10 mouse cellular contexts compared by ENCODE assay signal in genomic region chr14:38991847-38992573, GRCm38 (mm10).
A peak's percentile ranks its signal among the peaks of the same experiment; 100 is the strongest.
DNase-seq lines count a peak whose midpoint lies in the region; ATAC-seq lines count a peak whose summit lies in the region.
"Had no signal": no experiment of that assay in that cellular context is flagged by ENCODE, and none has a peak within 500 bp of the region (broad histone marks: within the 10 kb centered on the region; RNA-seq: fewer than 3 reads in every experiment).

No protein-coding gene starts in this region.

- peak; percentile 59 for DNase-seq in forebrain, embryonic 14.5 days (ENCODE audit: low spot score)
- DNase-seq in forebrain, embryonic 10.5 days (ENCODE audit: extremely low spot score, low spot score), result no peak
- DNase-seq in midbrain, embryonic 11.5 days (ENCODE audit: low spot score, missing footprints), result no peak
- DNase-seq in retina, postnatal 1 day, result peak; percentile 36
- DNase-seq in lung, postnatal 36 days, result no peak
- no peak for DNase-seq in gastrocnemius, postnatal 4 days (ENCODE audit: low spot score in 2 of 2)
- DNase-seq: liver, embryonic 13.5 days had no signal

- WGBS in forebrain, embryonic 14.5 days, result 59% methylated on average over 7 of the region's 7 CpGs
- 84% methylated on average over 7 of the region's 7 CpGs for WGBS in forebrain, embryonic 10.5 days
- WGBS in midbrain, embryonic 13.5 days, result 64% methylated on average over 7 of the region's 7 CpGs
- 79% methylated on average over 7 of the region's 7 CpGs for WGBS in midbrain, embryonic 11.5 days
- WGBS in forebrain, embryonic 16.5 days, result 41% methylated on average over 7 of the region's 7 CpGs

- peak; percentile 70; the same call in 1 of the 2 replicates for ATAC-seq in forebrain, embryonic 14.5 days
- peak; percentile 45; the same call in 1 of the 2 replicates for ATAC-seq in midbrain, embryonic 13.5 days
- ATAC-seq in midbrain, embryonic 11.5 days (ENCODE audit: low FRiP score), result no peak
- peak; percentile 82 for ATAC-seq in forebrain, embryonic 16.5 days

- no peaks in the 10 kb centered on the region for H3K4me1 ChIP-seq in forebrain, embryonic 14.5 days (ENCODE audit: control insufficient read depth, insufficient read depth, low read length)
- H3K4me1 ChIP-seq in forebrain, embryonic 10.5 days, result no peaks in the 10 kb centered on the region
- H3K4me1 ChIP-seq in midbrain, embryonic 13.5 days (replicated peaks), result no peaks in the 10 kb centered on the region; the same call in 1 of the 2 replicates
- no peaks in the 10 kb centered on the region for H3K4me1 ChIP-seq in midbrain, embryonic 11.5 days (ENCODE audit: control insufficient read depth, insufficient read depth, low read length)
- peaks cover 11% of the 10 kb centered on the region for H3K4me1 ChIP-seq in forebrain, embryonic 16.5 days (replicated peaks; ENCODE audit: control insufficient read depth, insufficient read depth, low read length)
- H3K4me1 ChIP-seq: liver, embryonic 13.5 days had no signal

- no peaks in the 10 kb centered on the region for H3K9me3 ChIP-seq in forebrain, embryonic 14.5 days (replicated peaks; ENCODE audit: control insufficient read depth, low read length)
- H3K9me3 ChIP-seq in forebrain, embryonic 10.5 days, result no peaks in the 10 kb centered on the region
- no peaks in the 10 kb centered on the region for H3K9me3 ChIP-seq in midbrain, embryonic 13.5 days
- no peaks in the 10 kb centered on the region for H3K9me3 ChIP-seq in midbrain, embryonic 11.5 days (ENCODE audit: control insufficient read depth, low read length)
- no peaks in the 10 kb centered on the region for H3K9me3 ChIP-seq in forebrain, embryonic 16.5 days (ENCODE audit: control insufficient read depth, low read length)
- H3K9me3 ChIP-seq: liver, embryonic 13.5 days had no signal

- no peak overlapping the region for H3K9ac ChIP-seq in forebrain, embryonic 14.5 days (ENCODE audit: low read length)
- H3K9ac ChIP-seq in midbrain, embryonic 13.5 days (replicated peaks), result no peak overlapping the region
- no peak overlapping the region for H3K9ac ChIP-seq in midbrain, embryonic 11.5 days (ENCODE audit: low read length)
- H3K9ac ChIP-seq in forebrain, embryonic 16.5 days (replicated peaks; ENCODE audit: low read depth, low read length), result no peak overlapping the region
- H3K9ac ChIP-seq: liver, embryonic 13.5 days had no signal

- no peaks in the 10 kb centered on the region for H3K36me3 ChIP-seq in forebrain, embryonic 14.5 days (ENCODE audit: control insufficient read depth, insufficient read depth, low read length)
- no peaks in the 10 kb centered on the region for H3K36me3 ChIP-seq in forebrain, embryonic 10.5 days (replicated peaks)
- no peaks in the 10 kb centered on the region for H3K36me3 ChIP-seq in midbrain, embryonic 13.5 days
- no peaks in the 10 kb centered on the region for H3K36me3 ChIP-seq in midbrain, embryonic 11.5 days (ENCODE audit: control insufficient read depth, insufficient read depth, low read length)
- no peaks in the 10 kb centered on the region for H3K36me3 ChIP-seq in forebrain, embryonic 16.5 days (ENCODE audit: control insufficient read depth, insufficient read depth)
- H3K36me3 ChIP-seq: liver, embryonic 13.5 days had no signal

- H3K4me2 ChIP-seq in forebrain, embryonic 14.5 days (ENCODE audit: low read length), result no peak overlapping the region
- no peak overlapping the region for H3K4me2 ChIP-seq in midbrain, embryonic 13.5 days (replicated peaks)
- H3K4me2 ChIP-seq in midbrain, embryonic 11.5 days, result no peak overlapping the region
- H3K4me2 ChIP-seq in forebrain, embryonic 16.5 days (ENCODE audit: low read length), result peak overlapping the region; percentile 0; the same call in 1 of the 2 replicates
- H3K4me2 ChIP-seq: liver, embryonic 13.5 days had no signal

- H3K27ac ChIP-seq in forebrain, embryonic 14.5 days (ENCODE audit: low read depth, low read length), result peak overlapping the region; percentile 18; the same call in 1 of the 2 replicates
- H3K27ac ChIP-seq in forebrain, embryonic 10.5 days, result no peak overlapping the region
- peak overlapping the region; percentile 62 for H3K27ac ChIP-seq in midbrain, embryonic 13.5 days
- no peak overlapping the region for H3K27ac ChIP-seq in midbrain, embryonic 11.5 days (ENCODE audit: low read depth, low read length)
- H3K27ac ChIP-seq in forebrain, embryonic 16.5 days (ENCODE audit: low read length), result peak overlapping the region; percentile 48; the same call in 1 of the 2 replicates
- H3K27ac ChIP-seq: liver, embryonic 13.5 days had no signal

- H3K4me3 ChIP-seq in forebrain, embryonic 14.5 days (ENCODE audit: low read depth, low read length), result no peak overlapping the region
- no peak overlapping the region for H3K4me3 ChIP-seq in forebrain, embryonic 10.5 days
- H3K4me3 ChIP-seq in midbrain, embryonic 13.5 days (replicated peaks), result no peak overlapping the region
- no peak overlapping the region for H3K4me3 ChIP-seq in midbrain, embryonic 11.5 days (ENCODE audit: low read depth, low read length)
- no peak overlapping the region for H3K4me3 ChIP-seq in forebrain, embryonic 16.5 days (replicated peaks; ENCODE audit: low read length)
- H3K4me3 ChIP-seq: liver, embryonic 13.5 days had no signal

- H3K27me3 ChIP-seq in forebrain, embryonic 14.5 days (replicated peaks; ENCODE audit: control insufficient read depth, insufficient read depth, low read length), result no peaks in the 10 kb centered on the region
- no peaks in the 10 kb centered on the region for H3K27me3 ChIP-seq in forebrain, embryonic 10.5 days (ENCODE audit: poor library complexity, severe bottlenecking)
- no peaks in the 10 kb centered on the region for H3K27me3 ChIP-seq in midbrain, embryonic 13.5 days
- H3K27me3 ChIP-seq in midbrain, embryonic 11.5 days (ENCODE audit: control insufficient read depth, insufficient read depth, low read length), result no peaks in the 10 kb centered on the region
- H3K27me3 ChIP-seq in forebrain, embryonic 16.5 days (replicated peaks; ENCODE audit: control insufficient read depth, insufficient read depth, low read length), result no peaks in the 10 kb centered on the region
- H3K27me3 ChIP-seq: CH12.LX; liver, embryonic 13.5 days had no signal

Comparison
In these comparisons a context has a peak if more than half of its experiments do, and no peak if none do; other contexts are left out.
1. DNase-seq: peak in forebrain, embryonic 14.5 days (single experiment) and retina, postnatal 1 day (single experiment); none in forebrain, embryonic 10.5 days (single experiment), midbrain, embryonic 11.5 days (single experiment), lung, postnatal 36 days (single experiment) and gastrocnemius, postnatal 4 days (0 of 2).
2. H3K27ac ChIP-seq: peak in forebrain, embryonic 14.5 days (single experiment), midbrain, embryonic 13.5 days (single experiment) and forebrain, embryonic 16.5 days (single experiment); none in forebrain, embryonic 10.5 days (single experiment) and midbrain, embryonic 11.5 days (single experiment).